Comparison of ENCODE assay signal across 8 mouse cellular contexts in genomic region chr5:73168769-73169272, GRCm38 (mm10).
A peak's percentile ranks its signal among the peaks of the same experiment; 100 is the strongest.
DNase-seq lines count a peak whose midpoint lies in the region; ATAC-seq and TF ChIP-seq lines count a peak whose summit lies in the region.

No protein-coding gene starts in this region.

- no peaks in the 10 kb centered on the region for H3K36me3 ChIP-seq in heart, embryonic 14.5 days (ENCODE audit: control insufficient read depth, insufficient read depth, low read length)
- no peaks in the 10 kb centered on the region for H3K36me3 ChIP-seq in neural tube, embryonic 14.5 days (ENCODE audit: control insufficient read depth, insufficient read depth, low read length)

- ATAC-seq in heart, embryonic 14.5 days (ENCODE audit: insufficient number of reproducible peaks, insufficient read depth, low FRiP score, low read depth): no peak
- peak; percentile 32; the same call in 1 of the 2 replicates for ATAC-seq in neural tube, embryonic 14.5 days (ENCODE audit: low read depth)
- no peak for ATAC-seq in CD4-positive, CD25-positive, alpha-beta regulatory T cell, adult 4 months

- peaks cover 29 to 54% of the 10 kb centered on the region in 2 experiments for H3K4me1 ChIP-seq in heart, embryonic 14.5 days (ENCODE audit: control insufficient read depth in 2 of 2, insufficient read depth in 2 of 2, low read length in 2 of 2)
- peaks cover 31% of the 10 kb centered on the region for H3K4me1 ChIP-seq in neural tube, embryonic 14.5 days (ENCODE audit: control insufficient read depth, insufficient read depth, low read length)

- no peaks in the 10 kb centered on the region for H3K9me3 ChIP-seq in heart, embryonic 14.5 days (ENCODE audit: control insufficient read depth, low read length)
- no peaks in the 10 kb centered on the region for H3K9me3 ChIP-seq in neural tube, embryonic 14.5 days (ENCODE audit: control insufficient read depth, low read length)

- intact Hi-C loops in gastrocnemius, adult 2 months (cut with DNase I): no loop called here

- peak; percentile 52 for DNase-seq in gastrocnemius, adult 2 months
- DNase-seq in gastrocnemius, postnatal 10 days: no peak
- peak; percentile 65 for DNase-seq in kidney, postnatal 14 days
- no peak for DNase-seq in frontal cortex, postnatal 10 days (ENCODE audit: low spot score in 2 of 2)
- no peak for DNase-seq in thymus, postnatal 4 days

- H3K27me3 ChIP-seq in heart, embryonic 14.5 days (ENCODE audit: control insufficient read depth, insufficient read depth, low read length): no peaks in the 10 kb centered on the region
- no peaks in the 10 kb centered on the region for H3K27me3 ChIP-seq in neural tube, embryonic 14.5 days (ENCODE audit: control insufficient read depth, insufficient read depth, low read length)

- peak overlapping the region; percentile 64 for H3K4me3 ChIP-seq in gastrocnemius, adult 2 months
- peak overlapping the region in 1 of 2 experiments; percentile 3; a peak in 2 of 4 replicates for H3K4me3 ChIP-seq in heart, embryonic 14.5 days (ENCODE audit: control insufficient read depth in 1 of 2, insufficient read depth in 1 of 2, low read depth in 1 of 2, low read length in 2 of 2)
- no peak overlapping the region for H3K4me3 ChIP-seq in neural tube, embryonic 14.5 days (ENCODE audit: low read depth, low read length)

- H3K27ac ChIP-seq in gastrocnemius, adult 2 months: peak overlapping the region; percentile 66
- peak overlapping the region; percentile 78 to 88 for H3K27ac ChIP-seq in heart, embryonic 14.5 days (replicated peaks in 1 of 2; ENCODE audit: control insufficient read depth in 1 of 2, insufficient read depth in 1 of 2, low read depth in 2 of 2, low read length in 2 of 2)
- peak overlapping the region; percentile 48; the same call in 1 of the 2 replicates for H3K27ac ChIP-seq in neural tube, embryonic 14.5 days (ENCODE audit: low read depth, low read length)

- H3K4me2 ChIP-seq in heart, embryonic 14.5 days (ENCODE audit: low read length): peak overlapping the region; percentile 58
- 0 out of 2 replicates have a peak overlapping the region, but pooled peaks have one; percentile 20 for H3K4me2 ChIP-seq in neural tube, embryonic 14.5 days (ENCODE audit: low read depth, low read length)

- no peak overlapping the region; the same call in 1 of the 2 replicates for H3K9ac ChIP-seq in heart, embryonic 14.5 days (ENCODE audit: low read length)
- no peak overlapping the region for H3K9ac ChIP-seq in neural tube, embryonic 14.5 days (replicated peaks; ENCODE audit: low read depth, low read length)

- WGBS in heart, embryonic 14.5 days: 15% methylated on average over 5 of the region's 5 CpGs
- 41% methylated on average over 5 of the region's 5 CpGs for WGBS in neural tube, embryonic 14.5 days

- no peak for TF ChIP-seq CTCF in gastrocnemius, adult 2 months (IDR thresholded peaks at IDR 0.05)

Comparison
In these comparisons a context has a peak if more than half of its experiments do, and no peak if none do; other contexts are left out.
1. DNase-seq: peak in gastrocnemius, adult 2 months (single experiment) and kidney, postnatal 14 days (single experiment); none in gastrocnemius, postnatal 10 days (single experiment), frontal cortex, postnatal 10 days (0 of 2) and thymus, postnatal 4 days (single experiment).
2. Peak in every context shown above with its lines, with median percentiles within 50 percentile points of each other: H3K27ac ChIP-seq.